Mouse (Mus musculus) CD4-positive, CD25-positive, alpha-beta regulatory T cell, adult 4 months (primary cell): ENCODE data around the gene Olfr1131. TPM values are rescaled to one million over a fixed set of nuclear protein-coding genes. Genes with fewer than 3 reads are reported as not detected.
"Not testable (repeated sequence)": the region's sequence is repeated elsewhere in the genome, so short reads cannot be mapped to it uniquely, and the experiment has no call there.

Experiments used
- ATAC-seq: one replicate; pipeline ENCODE4 v1.8.0; 2017
- polyA plus RNA-seq, 2 experiments: library from polyadenylated mRNA; unstranded; fragments of 100-300 nt; shearing (Covaris generic); gene quantifications; one replicate each; pipeline ENCODE4 v1.2.1; 2017

Olfr1131 gene
- not detected for polyA plus RNA-seq

DNA sequence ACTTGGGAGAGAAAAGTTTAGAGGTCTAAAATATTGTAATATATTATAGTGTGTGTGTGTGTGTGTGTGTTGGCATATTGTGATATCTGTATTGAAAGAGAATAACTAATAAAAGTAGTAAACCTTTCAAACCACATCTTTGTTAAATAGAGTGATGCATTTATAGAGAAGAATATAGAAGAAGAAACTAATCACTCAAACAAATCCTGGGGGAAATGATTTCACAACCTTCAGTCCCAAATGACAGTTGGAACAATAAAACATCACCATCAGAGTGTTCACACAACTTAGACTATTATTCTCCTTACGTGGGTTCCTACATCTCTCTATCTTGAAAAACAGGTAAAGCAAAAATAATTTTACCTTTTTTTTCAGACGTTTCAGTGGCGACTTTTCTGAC lies at the start of gene Olfr1131:
Gene Olfr1131 (plus strand): TSS at position 301 of the 400 bp plus-strand sequence.
- ATAC-seq = no peak

- ATAC-seq = not testable (repeated sequence)
Measured at GRCm38 (mm10) chr2:87605912-87606311, 21.0 kb upstream of the Olfr1131 start, which contains the start of gene Olfr1130. Gene Olfr1130 (plus strand): TSS chr2:87606212.

- ATAC-seq = no peak
Measured at GRCm38 (mm10) chr2:87637435-87637834, 10.5 kb downstream of the Olfr1131 start, which contains the start of gene Olfr1132. Gene Olfr1132 (minus strand): TSS chr2:87637535.

GRCm38 (mm10) chr2:87642441-87642840 lies 15.5 kb downstream of the Olfr1131 start:
- no peak for ATAC-seq

DNA sequence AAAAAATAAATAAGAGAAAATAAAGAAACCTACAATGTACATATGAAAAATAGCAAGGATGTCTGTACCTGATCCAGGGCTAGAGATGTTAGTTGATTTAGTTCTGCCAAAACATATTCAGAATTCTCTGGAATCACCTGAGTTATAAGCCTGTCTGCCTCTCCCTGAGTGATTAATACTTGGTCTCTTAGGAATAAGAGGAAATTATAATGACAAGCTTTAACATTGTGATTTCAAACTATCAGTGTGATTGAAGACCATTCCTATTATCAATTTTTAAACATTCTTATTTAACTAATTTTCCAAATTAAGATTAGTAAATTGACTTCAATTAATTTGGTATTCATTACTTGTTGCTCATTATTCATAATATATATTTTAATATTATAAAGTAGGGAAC lies 20.4 kb downstream of the Olfr1131 start, which contains the start of gene Olfr1133:
Gene Olfr1133 (minus strand): TSS at position 101 of the 400 bp plus-strand sequence.
- ATAC-seq = no peak

DNA sequence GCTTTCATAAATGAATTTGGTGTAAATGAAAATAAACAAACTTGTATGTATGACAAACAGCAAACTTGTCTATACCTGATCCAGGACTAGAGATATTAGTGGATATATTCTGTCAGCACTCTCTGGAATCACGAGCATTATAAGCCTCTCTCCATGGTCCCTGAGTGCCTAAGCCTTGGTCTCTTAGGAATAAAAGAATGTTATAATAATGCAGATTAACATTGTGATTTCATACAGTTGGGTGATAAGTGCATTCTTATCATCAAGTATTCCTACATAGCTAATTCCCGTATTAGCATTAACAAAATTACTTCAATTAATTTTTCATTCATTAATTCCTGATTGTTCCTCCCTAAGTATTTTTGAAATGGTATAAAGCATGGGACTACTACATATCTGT lies 31.5 kb downstream of the Olfr1131 start, which contains the start of gene Olfr1134:
Gene Olfr1134 (minus strand): TSS at position 101 of the 400 bp plus-strand sequence.
- ATAC-seq = no peak

DNA sequence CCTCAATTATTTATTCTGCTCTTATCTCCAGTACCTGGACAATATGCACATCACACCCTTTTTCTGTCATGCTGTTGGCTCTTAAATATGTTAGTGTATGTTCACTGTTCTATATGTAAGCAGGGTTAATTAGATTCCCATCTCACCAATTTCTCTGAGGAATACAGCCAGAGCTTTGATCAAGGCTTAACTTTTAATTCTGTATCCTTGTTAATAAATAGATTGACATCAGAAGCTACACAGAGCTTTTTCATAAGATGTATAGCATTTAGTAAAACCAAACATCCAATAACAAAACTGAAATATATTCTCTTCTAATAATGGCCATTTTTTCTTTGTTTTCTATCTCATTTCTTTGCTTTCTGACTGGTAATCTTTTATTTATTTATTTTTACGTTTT lies 46.7 kb downstream of the Olfr1131 start, which contains the start of gene Olfr1135:
Gene Olfr1135 (minus strand): TSS at position 101 of the 400 bp plus-strand sequence.
- ATAC-seq = no peak

Other genes starting within 250 kb of the Olfr1131 start
- not detected for gene Olfr1122, start 241.3 kb upstream of the Olfr1131 start, polyA plus RNA-seq
- gene Olfr1123, start 210.5 kb upstream of the Olfr1131 start, polyA plus RNA-seq = not detected
- 1 to 10 TPM in 1 of 2 experiments, not detected in 1; 3.3 TPM for gene Olfr1124, start 196.8 kb upstream of the Olfr1131 start, polyA plus RNA-seq
- not detected for gene Olfr1126, start 173.1 kb upstream of the Olfr1131 start, polyA plus RNA-seq
- not detected for gene Pramel7, start 130.0 kb upstream of the Olfr1131 start, polyA plus RNA-seq
- not detected for gene Pramel6, start 120.5 kb upstream of the Olfr1131 start, polyA plus RNA-seq
- gene Olfr153, start 95.3 kb upstream of the Olfr1131 start, polyA plus RNA-seq = not detected
- not detected for gene Olfr1128, start 81.6 kb upstream of the Olfr1131 start, polyA plus RNA-seq
- not detected for gene Olfr1129, start 53.2 kb upstream of the Olfr1131 start, polyA plus RNA-seq
- not detected for gene Olfr1130, start 20.9 kb upstream of the Olfr1131 start, polyA plus RNA-seq
- not detected for gene Olfr1132, start 10.4 kb downstream of the Olfr1131 start, polyA plus RNA-seq
- not detected for gene Olfr1133, start 20.3 kb downstream of the Olfr1131 start, polyA plus RNA-seq
- not detected for gene Olfr1134, start 31.4 kb downstream of the Olfr1131 start, polyA plus RNA-seq
- not detected for gene Olfr1135, start 46.6 kb downstream of the Olfr1131 start, polyA plus RNA-seq
- not detected for gene Olfr1136, start 66.8 kb downstream of the Olfr1131 start, polyA plus RNA-seq
- gene Olfr1137, start 86.1 kb downstream of the Olfr1131 start, polyA plus RNA-seq = not detected
- gene Olfr1138, start 112.9 kb downstream of the Olfr1131 start, polyA plus RNA-seq = not detected
- gene Olfr1140, start 116.6 kb downstream of the Olfr1131 start, polyA plus RNA-seq = not detected
- not detected for gene Olfr1141, start 126.9 kb downstream of the Olfr1131 start, polyA plus RNA-seq
- gene Olfr152, start 152.4 kb downstream of the Olfr1131 start, polyA plus RNA-seq = not detected
- gene Olfr1143, start 173.5 kb downstream of the Olfr1131 start, polyA plus RNA-seq = not detected
- not detected for gene Olfr1145, start 182.7 kb downstream of the Olfr1131 start, polyA plus RNA-seq
- gene Olfr1148, start 203.4 kb downstream of the Olfr1131 start, polyA plus RNA-seq = not detected
- gene Olfr1150-ps1, start 216.9 kb downstream of the Olfr1131 start, polyA plus RNA-seq = not detected
- not detected for gene Olfr1151, start 228.8 kb downstream of the Olfr1131 start, polyA plus RNA-seq
- gene Olfr1152, start 239.4 kb downstream of the Olfr1131 start, polyA plus RNA-seq = under 1 TPM in 1 of 2 experiments, not detected in 1; 0.08 TPM